Mouse (Mus musculus): ENCODE measurements around the gene Pon1. TPM values are rescaled to one million over a fixed set of nuclear protein-coding genes. Genes with fewer than 3 reads are reported as not detected.

Pon1 gene
- total and polyA plus RNA-seq, 3 experiments: 0.63 to 3.7 TPM; not detected in 1

- H3K27ac ChIP-seq: no peak overlapping the region
- no peaks in the 10 kb centered on the region for H3K79me2 ChIP-seq (replicated peaks; ENCODE audit: control insufficient read depth, insufficient read depth, low read length)
- no peak for TF ChIP-seq CTCF (IDR thresholded peaks at IDR 0.05)
- TF ChIP-seq POLR2A (IDR thresholded peaks at IDR 0.05; ENCODE audit: insufficient read depth, low read depth, low read length): no peak
- no peak for TF ChIP-seq EP300 (IDR thresholded peaks at IDR 0.05; ENCODE audit: insufficient read depth, low read depth, low read length)
- no peaks in the 10 kb centered on the region for H3K4me1 ChIP-seq (ENCODE audit: control insufficient read depth, insufficient read depth, low read length)
- H3K4me3 ChIP-seq: no peak overlapping the region
- intact Hi-C loops (cut with DNase I): no loop called here
- no peak overlapping the region for H3K9ac ChIP-seq (ENCODE audit: low read depth, low read length)
- H3K36me3 ChIP-seq (ENCODE audit: control insufficient read depth, insufficient read depth, low read length): no peaks in the 10 kb centered on the region
- WGBS: 88% methylated on average over 5 of the region's 5 CpGs
- no peak for DNase-seq
- H3K27me3 ChIP-seq (ENCODE audit: control insufficient read depth, insufficient read depth, low read length): no peaks in the 10 kb centered on the region
Measured at GRCm38 (mm10) chr6:5188036-5188435, 5.7 kb downstream of the Pon1 start.

GRCm38 (mm10) chr6:5187586-5187985 is 6.2 kb downstream of the Pon1 start:
- Histone ChIP-seq H3K27ac (no peak overlapping the region), H3K4me3 (no peak overlapping the region), H3K36me3 (ENCODE audit: control insufficient read depth, insufficient read depth, low read length) (no peaks in the 10 kb centered on the region), H3K9ac (ENCODE audit: low read depth, low read length) (no peak overlapping the region), H3K4me1 (ENCODE audit: control insufficient read depth, insufficient read depth, low read length) (no peaks in the 10 kb centered on the region), H3K79me2 (replicated peaks; ENCODE audit: control insufficient read depth, insufficient read depth, low read length) (no peaks in the 10 kb centered on the region), H3K27me3 (ENCODE audit: control insufficient read depth, insufficient read depth, low read length) (no peaks in the 10 kb centered on the region)
- no peak for TF ChIP-seq EP300 (IDR thresholded peaks at IDR 0.05; ENCODE audit: insufficient read depth, low read depth, low read length)
- no peak for TF ChIP-seq CTCF (IDR thresholded peaks at IDR 0.05)
- no peak for TF ChIP-seq POLR2A (IDR thresholded peaks at IDR 0.05; ENCODE audit: insufficient read depth, low read depth, low read length)
- WGBS: 90% methylated on average over 6 of the region's 6 CpGs
- no peak for DNase-seq
- intact Hi-C loops (cut with DNase I): no loop called here

- WGBS: 76% methylated on average over 7 of the region's 7 CpGs
- Histone ChIP-seq H3K27me3 (ENCODE audit: control insufficient read depth, insufficient read depth, low read length) (no peaks in the 10 kb centered on the region), H3K79me2 (replicated peaks; ENCODE audit: control insufficient read depth, insufficient read depth, low read length) (no peaks in the 10 kb centered on the region), H3K4me3 (no peak overlapping the region), H3K36me3 (ENCODE audit: control insufficient read depth, insufficient read depth, low read length) (no peaks in the 10 kb centered on the region), H3K9ac (ENCODE audit: low read depth, low read length) (no peak overlapping the region), H3K27ac (no peak overlapping the region), H3K4me1 (ENCODE audit: control insufficient read depth, insufficient read depth, low read length) (no peaks in the 10 kb centered on the region)
- intact Hi-C loops (cut with DNase I): no loop called here
- DNase-seq: no peak
- TF ChIP-seq EP300 (IDR thresholded peaks at IDR 0.05; ENCODE audit: insufficient read depth, low read depth, low read length): no peak
- no peak for TF ChIP-seq CTCF (IDR thresholded peaks at IDR 0.05)
- TF ChIP-seq POLR2A (IDR thresholded peaks at IDR 0.05; ENCODE audit: insufficient read depth, low read depth, low read length): no peak
Measured at GRCm38 (mm10) chr6:5186229-5186950, 7.4 kb downstream of the Pon1 start.

GRCm38 (mm10) chr6:5180645-5181044 is 13.1 kb downstream of the Pon1 start:
- Histone ChIP-seq H3K4me3 (no peak overlapping the region), H3K27ac (no peak overlapping the region), H3K79me2 (replicated peaks; ENCODE audit: control insufficient read depth, insufficient read depth, low read length) (no peaks in the 10 kb centered on the region), H3K36me3 (ENCODE audit: control insufficient read depth, insufficient read depth, low read length) (no peaks in the 10 kb centered on the region), H3K4me1 (ENCODE audit: control insufficient read depth, insufficient read depth, low read length) (no peaks in the 10 kb centered on the region), H3K9ac (ENCODE audit: low read depth, low read length) (no peak overlapping the region), H3K27me3 (ENCODE audit: control insufficient read depth, insufficient read depth, low read length) (no peaks in the 10 kb centered on the region)
- no peak for DNase-seq
- 79% methylated on average over 5 of the region's 5 CpGs for WGBS
- TF ChIP-seq EP300 (IDR thresholded peaks at IDR 0.05; ENCODE audit: insufficient read depth, low read depth, low read length) (no peak), POLR2A (IDR thresholded peaks at IDR 0.05; ENCODE audit: insufficient read depth, low read depth, low read length) (no peak), CTCF (IDR thresholded peaks at IDR 0.05) (no peak)
- intact Hi-C loops (cut with DNase I): no loop called here

- H3K27me3 ChIP-seq (ENCODE audit: control insufficient read depth, insufficient read depth, low read length): no peaks in the 10 kb centered on the region
- WGBS: 90% methylated on average over 6 of the region's 6 CpGs
- H3K79me2 ChIP-seq (replicated peaks; ENCODE audit: control insufficient read depth, insufficient read depth, low read length): no peaks in the 10 kb centered on the region
- no peak overlapping the region for H3K9ac ChIP-seq (ENCODE audit: low read depth, low read length)
- DNase-seq: no peak
- TF ChIP-seq CTCF (IDR thresholded peaks at IDR 0.05) (no peak), POLR2A (IDR thresholded peaks at IDR 0.05; ENCODE audit: insufficient read depth, low read depth, low read length) (no peak), EP300 (IDR thresholded peaks at IDR 0.05; ENCODE audit: insufficient read depth, low read depth, low read length) (no peak)
- H3K4me1 ChIP-seq (ENCODE audit: control insufficient read depth, insufficient read depth, low read length): no peaks in the 10 kb centered on the region
- H3K27ac ChIP-seq: no peak overlapping the region
- intact Hi-C loops (cut with DNase I): no loop called here
- H3K36me3 ChIP-seq (ENCODE audit: control insufficient read depth, insufficient read depth, low read length): no peaks in the 10 kb centered on the region
- H3K4me3 ChIP-seq: no peak overlapping the region
Measured at GRCm38 (mm10) chr6:5179189-5179588, 14.6 kb downstream of the Pon1 start.

Data from heart, adult 2 months (tissue).